Mouse (Mus musculus): ENCODE results near the gene Prr18.

GRCm38 (mm10) chr17:8370634-8371229 is 33.5 kb downstream of the Prr18 start:
- TF ChIP-seq MYOG (IDR thresholded peaks at IDR 0.05; ENCODE audit: control insufficient read depth, extremely low read depth, insufficient read length): no peak
- TF ChIP-seq USF1 (IDR thresholded peaks at IDR 0.05; ENCODE audit: low read depth): no peak
- no peak for TF ChIP-seq CTCF (IDR thresholded peaks at IDR 0.05; ENCODE audit: control insufficient read depth, insufficient read depth, insufficient read length)
- TF ChIP-seq FOSL1 (IDR thresholded peaks at IDR 0.05; ENCODE audit: insufficient read depth, low read length, poor library complexity, severe bottlenecking): no peak
- TF ChIP-seq MAX (IDR thresholded peaks at IDR 0.05): no peak
- TF ChIP-seq CEBPB (IDR thresholded peaks at IDR 0.05; ENCODE audit: low read depth): no peak
- no peak for TF ChIP-seq MYOD1 (IDR thresholded peaks at IDR 0.05; ENCODE audit: control insufficient read depth, insufficient read length, low read depth)

All from C2C12 (cell line).